Mouse (Mus musculus) ES-E14 (cell line): ENCODE results near the gene Slc24a2. TPM values are rescaled to one million over a fixed set of nuclear protein-coding genes. Genes with fewer than 3 reads are reported as not detected.

Experiments
- DNase-seq: peaks from one replicate; pipeline ENCODE4 v3.0.0-alpha.2; 2013; ENCODE audit warnings: low read depth, low spot score
- H3K27ac ChIP-seq: 2 replicates; pipeline ENCODE4 v1.5.1; 2012; ENCODE audit warnings: low read depth, mild to moderate bottlenecking, low read length, moderate library complexity, mixed read lengths; ENCODE audit not compliant: poor library complexity, insufficient read depth, severe bottlenecking
- H3K36me3 ChIP-seq: 2 replicates; pipeline ENCODE4 v1.6.1; 2012; ENCODE audit warnings: mild to moderate bottlenecking, low read length, moderate library complexity, mixed read lengths; ENCODE audit not compliant: control insufficient read depth, poor library complexity, insufficient read depth, severe bottlenecking
- H3K4me1 ChIP-seq, 2 experiments: fragments of 150-350 bp in 1 of 2; sonication (generic) in 1 of 2; 2 replicates each; pipeline ENCODE4 v1.6.1; 2012; ENCODE audit warnings: low read length in 2 of 2, mild to moderate bottlenecking in 1 of 2, mixed read lengths in 1 of 2; ENCODE audit not compliant: control insufficient read depth in 2 of 2, insufficient read depth in 2 of 2, poor library complexity in 1 of 2
- H3K4me3 ChIP-seq, 2 experiments: fragments of 150-350 bp in 1 of 2; sonication (generic) in 1 of 2; 2 replicates each; pipeline ENCODE4 v1.5.1; 2012; ENCODE audit warnings: low read length in 2 of 2, low read depth in 1 of 2, mild to moderate bottlenecking in 1 of 2, mixed read lengths in 1 of 2; ENCODE audit not compliant: insufficient read depth in 1 of 2, poor library complexity in 1 of 2, severe bottlenecking in 1 of 2
- H3K9ac ChIP-seq: 2 replicates; pipeline ENCODE4 v1.6.1; 2012; ENCODE audit warnings: low read depth, mild to moderate bottlenecking, low read length, mixed read lengths; ENCODE audit not compliant: poor library complexity, insufficient read depth, severe bottlenecking
- H3K9me3 ChIP-seq: fragments of 150-350 bp; sonication (generic); 2 replicates; pipeline ENCODE4 v1.6.1; 2012; ENCODE audit warnings: low read depth, mild to moderate bottlenecking, low read length; ENCODE audit not compliant: control insufficient read depth, insufficient read depth
- CHD2 ChIP-seq: IDR thresholded peaks from 2 replicates; pipeline ENCODE4 v1.6.1; 2014; ENCODE audit warnings: mild to moderate bottlenecking, low read depth, low read length, inconsistent platforms
- HCFC1 ChIP-seq: IDR thresholded peaks from 2 replicates; pipeline ENCODE4 v1.6.1; 2012; ENCODE audit warnings: low read length, inconsistent platforms, borderline replicate concordance; ENCODE audit not compliant: insufficient read depth
- MAFK ChIP-seq: IDR thresholded peaks from 2 replicates; pipeline ENCODE4 v1.6.1; 2014; ENCODE audit warnings: mild to moderate bottlenecking, low read depth, low read length, inconsistent platforms; ENCODE audit not compliant: insufficient read depth
- ZC3H11A ChIP-seq: IDR thresholded peaks from 2 replicates; pipeline ENCODE4 v1.6.1; 2012; ENCODE audit warnings: low read depth, mild to moderate bottlenecking, inconsistent platforms, low read length, borderline replicate concordance
- ZNF384 ChIP-seq: IDR thresholded peaks from 2 replicates; pipeline ENCODE4 v1.6.1; 2012; ENCODE audit warnings: low read depth, low read length, inconsistent platforms
- in situ Hi-C, 2 experiments: fragments of 600-800 bp; cut with MboI; formaldehyde crosslinking; loops; one replicate each; pipeline ENCODE4 v1.15.1; 2025; ENCODE audit warnings: low sequenced_read_pairs in 2 of 2, inconsistent platforms in 1 of 2; ENCODE audit not compliant: unreplicated experiment in 2 of 2
- total RNA-seq: library from RNA; depleted of rRNA; stranded (reverse); fragments of 300-350 nt; gene quantifications from 2 replicates; pipeline ENCODE4 v1.2.3, GENCODE M21; 2012

The Slc24a2 gene
- total RNA-seq, 1 experiment: 0.13 TPM

DNA sequence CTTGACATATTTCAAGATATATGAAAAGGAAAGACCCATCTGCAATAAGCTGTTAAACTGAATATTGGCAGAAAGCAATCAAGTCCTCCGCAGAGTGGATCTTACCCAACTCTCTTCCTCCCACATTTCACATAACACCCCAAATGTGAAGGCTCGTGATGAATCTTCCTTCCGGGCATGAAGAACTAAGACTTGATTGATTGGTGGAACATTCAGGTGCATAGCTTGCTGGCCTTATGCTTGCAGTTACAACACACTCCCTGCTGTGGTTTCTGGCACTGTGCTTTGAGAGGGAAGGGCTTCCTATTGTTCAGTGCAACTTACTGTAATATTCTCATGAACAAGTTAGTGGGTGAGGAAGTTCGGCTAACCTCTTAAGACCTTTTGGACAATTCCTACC lies 72.2 kb downstream of the Slc24a2 start:
- DNase-seq: no peak
- TF ChIP-seq HCFC1 (no peak), MAFK (no peak), ZNF384 (no peak), CHD2 (no peak), ZC3H11A (no peak)
- H3K4me3 ChIP-seq: no peak overlapping the region
- in situ Hi-C loops: no loop called here
- H3K9ac ChIP-seq: no peak overlapping the region
- no peaks in the 10 kb centered on the region for H3K36me3 ChIP-seq
- H3K27ac ChIP-seq: no peak overlapping the region
- no peaks in the 10 kb centered on the region for H3K4me1 ChIP-seq
- no peaks in the 10 kb centered on the region for H3K9me3 ChIP-seq

DNA sequence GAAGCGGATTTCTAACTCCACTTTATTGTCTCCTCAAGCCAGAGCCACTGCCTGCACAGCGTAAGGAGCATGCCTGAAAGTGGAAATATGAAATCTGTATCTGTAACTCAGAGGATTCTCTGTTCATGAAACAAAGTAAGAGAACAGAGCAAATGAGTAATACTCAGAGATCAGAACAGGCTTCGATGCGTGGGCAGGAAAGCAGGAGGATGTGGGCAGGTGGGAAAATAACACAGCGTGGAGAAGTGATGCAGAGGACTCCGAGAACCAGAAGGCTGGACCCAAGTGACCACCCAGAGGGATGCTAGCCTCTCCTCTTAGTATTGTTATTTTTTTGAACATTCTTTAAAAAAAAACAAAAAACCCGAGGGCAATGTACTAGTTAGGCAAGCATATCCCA lies 78.3 kb downstream of the Slc24a2 start:
- Histone ChIP-seq H3K9me3 (no peaks in the 10 kb centered on the region), H3K36me3 (no peaks in the 10 kb centered on the region), H3K27ac (no peak overlapping the region), H3K4me3 (no peak overlapping the region), H3K9ac (no peak overlapping the region), H3K4me1 (no peaks in the 10 kb centered on the region)
- no peak for DNase-seq
- no peak for TF ChIP-seq HCFC1
- no peak for TF ChIP-seq ZC3H11A
- no peak for TF ChIP-seq MAFK
- no peak for TF ChIP-seq ZNF384
- TF ChIP-seq CHD2: no peak
- in situ Hi-C loops: no loop called here

DNA sequence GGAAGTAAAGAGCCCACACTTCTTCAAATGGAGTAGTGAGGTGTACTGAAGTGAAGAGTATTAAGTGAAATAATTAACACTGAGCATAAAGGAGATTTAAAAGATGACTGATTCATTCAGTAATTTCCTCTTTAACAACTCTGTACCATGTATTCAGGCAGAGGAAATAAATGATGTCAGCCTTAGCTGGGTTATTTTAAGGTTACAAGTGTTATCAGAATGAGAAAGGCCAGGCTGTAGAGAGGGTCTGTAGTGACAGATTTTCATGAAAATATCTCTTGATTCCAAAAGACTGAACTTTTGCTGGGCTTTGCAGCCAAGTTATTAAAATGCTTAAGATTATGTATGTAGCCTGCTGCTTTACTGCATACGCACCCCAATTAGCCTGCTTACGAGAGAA lies 80.7 kb downstream of the Slc24a2 start:
- no peaks in the 10 kb centered on the region for H3K9me3 ChIP-seq
- TF ChIP-seq HCFC1 (no peak), MAFK (no peak), CHD2 (no peak), ZNF384 (no peak), ZC3H11A (no peak)
- H3K4me1 ChIP-seq: no peaks in the 10 kb centered on the region
- no peaks in the 10 kb centered on the region for H3K36me3 ChIP-seq
- no peak for DNase-seq
- in situ Hi-C loops: no loop called here
- no peak overlapping the region for H3K9ac ChIP-seq
- no peak overlapping the region for H3K27ac ChIP-seq
- H3K4me3 ChIP-seq: no peak overlapping the region

DNA sequence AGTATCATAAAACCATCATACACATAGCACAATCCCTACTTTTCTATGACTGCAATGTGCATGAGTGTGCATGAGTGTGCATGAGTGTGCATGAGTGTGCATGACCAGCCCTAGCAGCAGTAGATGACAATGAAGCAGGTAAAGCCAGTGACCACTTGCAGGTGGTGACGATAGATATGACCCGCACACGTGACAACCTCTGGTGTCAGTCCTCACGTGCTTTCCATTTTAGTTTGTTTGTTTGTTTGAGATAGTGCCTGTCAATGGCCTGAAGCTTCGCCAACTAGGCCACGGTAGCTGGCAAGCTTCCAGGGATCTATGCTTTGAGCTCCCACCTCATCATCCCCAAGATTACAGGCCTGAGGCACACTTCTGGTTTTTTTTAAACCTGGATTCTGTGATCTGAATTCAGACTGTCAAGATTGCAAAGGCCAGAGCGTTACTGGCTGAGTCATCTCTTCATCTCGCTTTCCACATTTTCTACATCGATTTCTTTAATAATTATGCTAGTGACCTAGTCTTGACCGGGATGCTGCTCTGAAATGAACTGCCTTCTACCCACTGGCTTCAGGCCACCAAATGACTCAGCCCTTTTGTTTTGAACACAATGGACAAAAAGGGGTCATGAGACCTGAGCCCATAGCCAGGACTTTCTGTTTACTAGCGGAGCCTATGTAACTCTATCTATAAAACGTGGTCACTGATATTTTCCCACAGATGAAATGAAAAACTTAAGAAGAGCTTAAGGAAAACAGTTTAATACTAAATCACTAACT lies 88.5 kb downstream of the Slc24a2 start:
- Histone ChIP-seq H3K4me3 (no peak overlapping the region), H3K9me3 (no peaks in the 10 kb centered on the region), H3K4me1 (no peaks in the 10 kb centered on the region), H3K9ac (no peak overlapping the region), H3K27ac (no peak overlapping the region), H3K36me3 (no peaks in the 10 kb centered on the region)
- in situ Hi-C loops: no loop called here
- no peak for DNase-seq
- TF ChIP-seq HCFC1 (no peak), ZC3H11A (no peak), ZNF384 (no peak), MAFK (no peak), CHD2 (no peak)

DNA sequence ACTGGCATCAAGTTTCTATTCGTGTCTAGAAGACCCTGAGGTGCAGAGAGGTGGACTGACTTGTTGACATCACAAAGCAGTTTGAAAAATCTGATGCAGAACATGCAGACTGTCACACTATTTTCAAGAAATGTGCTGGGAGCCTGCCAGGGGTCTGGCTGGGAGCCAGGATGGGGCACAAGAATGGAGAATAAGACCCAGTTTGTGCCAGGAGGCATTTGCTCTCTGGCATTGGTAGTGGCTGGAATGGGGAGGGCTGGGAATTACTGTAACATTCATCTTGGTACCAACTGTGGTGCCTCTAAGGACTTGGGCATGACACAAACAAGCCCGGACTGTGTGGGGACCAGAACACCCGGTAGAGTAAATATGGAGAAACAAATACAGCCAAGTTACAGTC lies 89.4 kb downstream of the Slc24a2 start:
- Histone ChIP-seq H3K36me3 (no peaks in the 10 kb centered on the region), H3K27ac (no peak overlapping the region), H3K9me3 (no peaks in the 10 kb centered on the region), H3K4me1 (no peaks in the 10 kb centered on the region), H3K4me3 (no peak overlapping the region), H3K9ac (no peak overlapping the region)
- in situ Hi-C loops: no loop called here
- DNase-seq: no peak
- TF ChIP-seq MAFK (no peak), CHD2 (no peak), HCFC1 (no peak), ZC3H11A (no peak), ZNF384 (no peak)
